Mouse (Mus musculus) small intestine, adult 2 months (tissue): ENCODE results near the gene Tex44. TPM values are rescaled to one million over a fixed set of nuclear protein-coding genes. Genes with fewer than 3 reads are reported as not detected.

ENCODE experiments used
- H3K27ac ChIP-seq: fragments of 200-500 bp; 2 replicates; pipeline ENCODE4 v1.5.1; 2012; ENCODE audit warnings: low read depth, low read length, control low read depth, inconsistent platforms; ENCODE audit not compliant: insufficient read depth
- H3K27me3 ChIP-seq: fragments of 200-500 bp; 2 replicates; pipeline ENCODE4 v1.6.1; 2012; ENCODE audit warnings: mild to moderate bottlenecking, moderate library complexity, low read length, inconsistent platforms; ENCODE audit not compliant: control insufficient read depth, insufficient read depth
- H3K36me3 ChIP-seq: fragments of 200-500 bp; 2 replicates; pipeline ENCODE4 v1.6.1; 2012; ENCODE audit warnings: mild to moderate bottlenecking, low read length, control low read depth, inconsistent platforms; ENCODE audit not compliant: control insufficient read depth, insufficient read depth
- H3K4me1 ChIP-seq: fragments of 200-500 bp; 2 replicates; pipeline ENCODE4 v1.6.1; 2012; ENCODE audit warnings: low read length, inconsistent platforms, mixed read lengths; ENCODE audit not compliant: control insufficient read depth, insufficient read depth, insufficient read length
- H3K4me3 ChIP-seq: fragments of 200-500 bp; 2 replicates; pipeline ENCODE4 v1.5.1; 2012; ENCODE audit warnings: low read depth, mild to moderate bottlenecking, control low read depth, inconsistent platforms, low read length, moderate library complexity
- CTCF ChIP-seq: fragments of 200-500 bp; IDR thresholded peaks from 2 replicates; pipeline ENCODE4 v1.5.1; 2012; ENCODE audit warnings: low read depth, mild to moderate bottlenecking, control low read depth, inconsistent platforms, low read length, moderate library complexity, mixed read lengths; ENCODE audit not compliant: insufficient replicate concordance, insufficient read length; ENCODE audit errors: extremely low read depth
- POLR2A ChIP-seq: fragments of 200-500 bp; IDR thresholded peaks from 2 replicates; pipeline ENCODE4 v1.6.1; 2012; ENCODE audit warnings: low read depth, mild to moderate bottlenecking, control low read depth, inconsistent platforms, low read length, moderate library complexity
- WGBS: fragments of 180-500 bp; shearing (Covaris S2); methylation state at CpG from one replicate; pipeline ENCODE4 v1.1.7; 2018; 5-methylcytosine and 5-hydroxymethylcytosine counted together
- polyA plus RNA-seq: library from polyadenylated mRNA; depleted of rRNA; stranded (reverse); fragments of >200 nt; gene quantifications from 2 replicates; pipeline ENCODE4 v1.2.3, GENCODE M21; 2012

Tex44 gene
- polyA plus RNA-seq, 1 experiment: not detected

DNA sequence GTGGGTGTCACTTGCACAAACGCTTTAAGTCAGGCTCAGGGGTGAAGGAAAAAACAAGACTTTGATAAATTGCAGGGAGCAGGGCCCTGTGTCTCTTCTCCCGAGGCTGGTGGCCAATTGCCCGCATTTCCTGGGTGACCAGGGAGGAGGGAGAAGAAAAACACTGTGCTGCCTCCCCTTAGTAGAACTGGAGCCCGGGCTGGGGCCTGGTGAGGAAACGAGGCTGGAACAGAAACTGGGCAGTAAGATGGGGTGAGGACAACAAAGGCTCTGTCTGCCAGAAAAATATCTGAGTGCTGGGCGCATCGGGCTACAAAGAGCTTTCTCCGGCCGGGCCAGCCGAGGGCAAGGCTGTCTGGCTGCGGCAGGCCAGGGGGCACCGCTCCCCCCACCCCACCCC lies 7.9 kb downstream of the Tex44 start:
- H3K36me3 ChIP-seq: no peaks in the 10 kb centered on the region
- peak overlapping the region; percentile 88 for H3K27ac ChIP-seq
- peaks cover 15% of the 10 kb centered on the region for H3K4me1 ChIP-seq
- under 1% methylated on average over 12 of the region's 12 CpGs for WGBS
- H3K27me3 ChIP-seq: no peaks in the 10 kb centered on the region
- H3K4me3 ChIP-seq: peak overlapping the region; percentile 55
- TF ChIP-seq CTCF (no peak), POLR2A (no peak)

DNA sequence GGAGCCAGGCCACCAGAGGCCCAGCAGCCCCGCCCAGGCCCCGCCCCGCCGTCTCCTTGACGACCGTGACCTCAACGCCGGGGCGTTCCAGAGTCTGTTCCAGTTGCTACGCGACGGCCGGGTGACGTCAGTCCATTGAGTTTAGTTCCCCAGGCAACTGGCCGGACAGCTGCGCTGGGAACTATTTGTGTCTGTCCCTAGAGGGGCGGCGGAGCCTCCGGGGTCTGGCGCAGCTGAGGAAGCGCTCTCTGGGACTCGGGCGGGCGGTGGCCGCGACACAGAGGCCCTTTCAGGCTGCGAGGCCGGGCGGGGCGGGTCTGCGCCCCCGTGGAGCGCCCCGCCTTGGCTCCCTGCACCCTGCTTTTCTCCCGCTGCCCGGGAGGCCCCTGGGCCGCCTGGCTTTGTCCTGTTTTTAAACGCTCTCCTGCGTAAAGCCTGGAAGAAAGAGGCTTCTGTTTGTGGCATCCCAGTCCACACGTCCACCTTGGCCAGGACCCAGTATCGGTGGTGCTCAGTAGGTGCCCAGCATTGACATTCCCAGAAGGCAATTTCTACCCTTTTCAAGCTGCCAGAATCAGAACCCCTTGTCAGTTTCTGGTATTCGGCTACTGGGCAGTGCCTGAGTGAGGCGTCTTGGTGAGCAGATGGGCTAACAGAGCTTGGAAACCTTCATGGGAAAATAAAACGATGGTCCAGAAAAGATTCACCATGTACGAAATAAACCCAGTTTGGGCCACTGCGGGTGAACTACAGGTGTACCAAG lies 8.5 kb downstream of the Tex44 start:
- Histone ChIP-seq H3K36me3 (no peaks in the 10 kb centered on the region), H3K4me1 (peaks cover 15% of the 10 kb centered on the region), H3K27me3 (no peaks in the 10 kb centered on the region), H3K27ac (peak overlapping the region; percentile 81), H3K4me3 (peak overlapping the region; percentile 67)
- TF ChIP-seq POLR2A (peak; percentile 75), CTCF (no peak)
- WGBS: 5% methylated on average over 46 of the region's 46 CpGs

DNA sequence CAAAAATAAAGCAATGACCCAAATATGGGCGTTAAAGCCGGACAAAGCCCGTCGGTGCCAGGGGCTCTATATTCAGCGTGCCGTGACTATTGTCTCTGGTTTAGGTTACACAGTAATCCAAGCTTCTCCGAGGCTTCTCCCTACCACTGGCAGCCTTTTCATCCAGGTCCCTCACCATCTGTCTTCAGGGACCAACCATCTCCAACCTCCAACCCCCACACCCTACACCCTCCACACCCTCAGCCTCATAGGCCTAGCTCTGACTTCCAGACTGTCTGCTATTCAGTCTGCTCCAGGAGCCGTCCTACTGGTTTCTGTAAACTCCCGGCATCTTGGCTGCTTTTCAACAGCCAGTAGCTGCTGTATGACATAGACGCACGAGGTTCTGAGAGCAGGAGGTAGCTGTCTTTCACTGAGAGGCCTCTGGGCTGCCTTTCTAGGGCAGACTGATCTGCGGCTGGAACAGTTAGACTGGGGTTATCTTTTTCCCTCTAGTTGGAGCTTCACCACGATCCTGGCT lies 9.2 kb downstream of the Tex44 start:
- peaks cover 18% of the 10 kb centered on the region for H3K4me1 ChIP-seq
- no peak overlapping the region for H3K4me3 ChIP-seq
- 36% methylated on average over 13 of the region's 13 CpGs for WGBS
- peak overlapping the region; percentile 81 for H3K27ac ChIP-seq
- H3K27me3 ChIP-seq: no peaks in the 10 kb centered on the region
- H3K36me3 ChIP-seq: no peaks in the 10 kb centered on the region
- TF ChIP-seq CTCF (no peak), POLR2A (no peak)

DNA sequence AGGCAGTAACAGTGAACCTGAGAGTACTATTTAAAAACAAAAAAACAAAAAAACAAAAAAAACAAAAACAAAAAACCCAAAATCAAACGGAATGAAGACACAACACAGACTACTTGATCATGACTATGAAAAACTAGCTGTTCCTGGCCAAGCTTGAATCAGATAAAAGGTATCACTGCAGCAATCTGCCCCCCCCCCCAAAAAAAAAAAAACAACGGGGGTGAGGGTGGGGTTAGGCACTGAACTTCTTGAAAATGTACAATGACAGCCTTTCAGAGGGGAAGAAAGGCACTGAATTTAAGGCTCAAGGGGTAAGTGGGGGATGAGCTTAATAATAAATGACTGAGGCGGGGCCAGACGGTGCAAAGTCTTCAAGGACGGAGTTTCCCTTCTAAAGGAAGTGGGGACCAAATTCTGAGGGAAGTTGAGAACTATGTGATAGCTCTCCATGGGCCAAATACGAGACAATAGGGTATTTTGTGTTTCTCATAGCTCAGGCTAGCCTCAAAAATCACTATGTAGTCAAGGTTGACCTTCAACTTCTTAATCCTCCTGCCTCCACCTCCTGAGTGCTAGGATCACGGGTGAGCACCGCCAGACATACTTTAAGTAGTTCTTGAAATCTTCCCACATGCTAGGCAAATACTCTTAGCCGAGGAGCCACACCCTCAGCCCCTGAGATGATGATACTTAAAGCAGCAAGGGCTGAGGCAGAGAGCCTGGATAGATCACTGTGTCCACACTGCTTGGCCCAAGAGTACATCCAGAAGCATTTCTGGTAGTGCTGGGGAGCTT lies 11.3 kb downstream of the Tex44 start:
- Histone ChIP-seq H3K27me3 (no peaks in the 10 kb centered on the region), H3K27ac (peak overlapping the region; percentile 66), H3K4me3 (no peak overlapping the region), H3K36me3 (no peaks in the 10 kb centered on the region), H3K4me1 (peaks cover 19% of the 10 kb centered on the region)
- 16% methylated on average over 9 of the region's 9 CpGs for WGBS
- TF ChIP-seq CTCF (no peak), POLR2A (no peak; the same call in 1 of the 2 replicates)

DNA sequence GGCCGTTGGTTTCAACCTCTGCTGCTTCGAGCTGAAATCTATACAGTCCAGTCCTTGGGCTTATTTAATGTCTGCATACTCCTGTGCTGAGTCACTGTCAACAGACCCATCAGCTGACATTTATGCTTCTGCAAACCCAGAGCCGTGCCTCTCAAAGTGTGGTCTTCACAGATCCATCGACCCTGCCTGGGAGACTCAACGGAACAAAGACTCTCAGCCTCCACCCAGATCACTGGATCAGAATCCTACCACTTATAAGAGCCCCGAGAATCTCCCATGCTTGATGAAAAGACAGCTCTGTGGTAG lies 11.8 kb downstream of the Tex44 start:
- TF ChIP-seq POLR2A: no peak
- TF ChIP-seq CTCF: no peak
- Histone ChIP-seq H3K4me1 (peaks cover 22% of the 10 kb centered on the region), H3K4me3 (no peak overlapping the region), H3K36me3 (no peaks in the 10 kb centered on the region), H3K27me3 (no peaks in the 10 kb centered on the region), H3K27ac (peak overlapping the region; percentile 66)
- WGBS: 34% methylated on average over 6 of the region's 6 CpGs

DNA sequence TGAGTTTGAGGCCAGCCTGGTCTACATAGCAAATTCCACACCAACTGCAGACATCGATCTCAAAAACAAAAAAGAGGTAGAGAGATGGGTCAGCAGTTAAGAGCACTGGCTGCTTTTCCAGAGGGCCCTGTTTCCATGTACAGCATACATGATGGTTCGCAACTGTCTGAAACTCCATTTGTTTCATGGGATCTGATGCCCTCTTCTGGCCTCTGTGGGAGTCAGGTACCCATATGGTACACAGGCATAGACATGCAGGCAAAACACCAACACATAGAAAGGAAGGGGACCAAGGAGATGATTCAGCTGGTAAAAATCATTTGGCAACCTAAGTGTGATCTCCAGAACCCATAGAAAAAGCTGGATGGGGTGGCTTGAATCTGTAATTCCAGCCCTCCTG lies 12.4 kb downstream of the Tex44 start:
- TF ChIP-seq POLR2A: no peak
- no peak for TF ChIP-seq CTCF
- 67% methylated on average over 2 of the region's 2 CpGs for WGBS
- Histone ChIP-seq H3K4me3 (no peak overlapping the region), H3K27me3 (no peaks in the 10 kb centered on the region), H3K27ac (no peak overlapping the region), H3K36me3 (no peaks in the 10 kb centered on the region), H3K4me1 (peaks cover 25% of the 10 kb centered on the region)

DNA sequence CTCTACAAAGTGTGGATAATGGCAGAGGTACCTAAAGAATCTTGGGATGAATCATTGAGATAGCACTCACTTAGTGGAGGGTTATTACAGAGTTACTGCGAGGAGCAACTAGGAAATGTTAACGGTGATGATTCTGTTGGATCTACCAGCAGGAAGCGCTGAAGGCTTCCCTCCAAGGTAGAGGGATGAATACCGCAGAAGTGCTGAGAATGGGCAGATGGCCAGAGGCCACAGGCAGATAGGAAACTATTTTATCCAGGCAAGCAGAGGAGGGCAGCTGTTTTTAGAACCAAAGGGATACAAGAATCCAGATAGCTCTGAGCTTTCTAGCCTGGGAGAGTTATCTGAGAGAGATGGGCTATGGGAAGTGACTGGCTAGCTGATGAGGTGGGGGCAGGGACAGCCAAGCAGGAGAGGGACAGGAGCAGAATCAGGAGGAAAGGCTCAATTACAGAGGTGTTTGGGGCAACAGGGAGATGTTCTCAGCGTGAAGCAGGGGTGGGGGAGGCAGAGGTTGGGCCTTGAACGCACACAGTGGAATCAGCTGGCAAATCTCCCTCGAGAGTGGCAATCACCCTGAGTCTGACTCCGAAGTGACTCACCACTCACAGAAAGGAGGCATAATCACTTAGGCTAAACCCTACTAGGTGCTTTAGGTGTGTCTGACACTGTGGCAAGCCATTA lies 13.5 kb downstream of the Tex44 start:
- Histone ChIP-seq H3K27ac (no peak overlapping the region; the same call in 1 of the 2 replicates), H3K4me3 (no peak overlapping the region), H3K4me1 (peaks cover 20% of the 10 kb centered on the region), H3K36me3 (no peaks in the 10 kb centered on the region), H3K27me3 (no peaks in the 10 kb centered on the region)
- WGBS: 37% methylated on average over 8 of the region's 8 CpGs
- TF ChIP-seq CTCF (no peak), POLR2A (no peak)
